Mouse (Mus musculus): ENCODE results near the gene Cenpm.

DNA sequence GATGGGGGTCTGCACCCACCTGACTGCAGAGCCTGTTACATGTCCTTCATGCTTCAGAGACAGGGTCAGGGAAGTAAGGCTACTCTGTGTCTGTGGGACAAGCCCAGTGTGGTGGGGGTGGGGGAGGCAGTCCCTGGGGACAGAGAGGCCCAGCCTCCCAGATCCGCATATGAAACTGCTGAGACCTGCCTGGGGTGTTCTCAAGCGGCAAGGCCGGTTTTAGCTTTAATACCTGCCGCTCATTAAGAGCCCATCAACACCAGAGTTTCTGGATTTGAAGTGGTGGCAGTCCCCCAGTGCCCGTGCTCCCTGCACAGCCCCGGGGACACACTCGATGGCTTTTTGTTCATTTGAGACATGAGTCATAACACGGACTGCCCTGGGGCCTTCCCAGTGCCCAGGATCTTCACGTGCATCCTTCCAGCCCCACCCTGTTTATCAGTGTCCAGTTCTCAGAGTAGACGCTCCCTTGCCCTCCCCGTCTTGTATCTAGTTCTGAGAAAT lies 15.0 kb downstream of the Cenpm start:
- peak; percentile 34; the same call in 1 of the 2 replicates for TF ChIP-seq EP300 (IDR thresholded peaks at IDR 0.05; ENCODE audit: low read depth)
- TF ChIP-seq CTCF (IDR thresholded peaks at IDR 0.05; ENCODE audit: low read depth): no peak

Data from liver, postnatal 0 days (tissue).